Mouse (Mus musculus) embryo, embryonic 11.5 days (tissue): Measurements from ENCODE around the gene Acvr1b.

Experiments used
- DNase-seq: peaks from one replicate; pipeline ENCODE4 v3.0.0-alpha.2; 2012; ENCODE audit warnings: low read depth, low spot score

The Acvr1b gene

DNA sequence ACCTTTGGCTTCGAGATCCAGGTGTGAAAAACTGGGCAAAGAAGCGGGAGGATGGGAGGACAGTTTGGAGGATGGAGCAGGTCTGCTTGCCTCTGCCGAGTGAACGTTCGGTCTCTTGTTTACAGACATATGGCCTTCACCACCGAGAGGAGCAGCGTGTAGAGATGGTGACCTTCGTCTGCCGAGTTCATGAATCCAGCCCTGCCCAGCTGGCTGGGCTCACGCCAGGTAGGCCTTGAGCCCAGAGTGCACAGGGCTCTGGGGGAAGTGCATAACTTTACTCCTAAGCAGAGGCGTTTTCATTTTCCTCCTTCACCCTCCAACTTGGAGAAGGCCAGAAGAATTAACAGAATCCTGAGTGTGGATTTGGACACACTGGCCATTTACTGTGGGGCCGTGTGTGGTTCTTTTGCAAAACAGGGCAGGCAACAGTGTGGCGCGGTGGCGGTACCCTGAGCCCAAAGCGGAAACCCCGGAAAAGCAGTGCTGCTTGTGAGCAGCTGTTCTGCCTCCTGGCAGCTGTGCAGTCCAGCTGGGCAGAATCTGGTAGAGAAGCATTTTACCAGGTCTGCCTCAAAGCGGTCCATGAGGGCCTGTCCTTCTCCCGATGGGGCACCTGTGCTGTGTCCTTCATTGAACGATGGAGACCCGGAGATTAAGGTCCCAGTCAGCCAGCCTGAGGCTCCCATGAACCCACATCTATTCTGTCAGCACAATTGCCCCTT lies 55.2 kb downstream of the Acvr1b start:
- no peak for DNase-seq

GRCm38 (mm10) chr15:101230503-101230902 lies 56.6 kb downstream of the Acvr1b start:
- DNase-seq, result no peak

DNA sequence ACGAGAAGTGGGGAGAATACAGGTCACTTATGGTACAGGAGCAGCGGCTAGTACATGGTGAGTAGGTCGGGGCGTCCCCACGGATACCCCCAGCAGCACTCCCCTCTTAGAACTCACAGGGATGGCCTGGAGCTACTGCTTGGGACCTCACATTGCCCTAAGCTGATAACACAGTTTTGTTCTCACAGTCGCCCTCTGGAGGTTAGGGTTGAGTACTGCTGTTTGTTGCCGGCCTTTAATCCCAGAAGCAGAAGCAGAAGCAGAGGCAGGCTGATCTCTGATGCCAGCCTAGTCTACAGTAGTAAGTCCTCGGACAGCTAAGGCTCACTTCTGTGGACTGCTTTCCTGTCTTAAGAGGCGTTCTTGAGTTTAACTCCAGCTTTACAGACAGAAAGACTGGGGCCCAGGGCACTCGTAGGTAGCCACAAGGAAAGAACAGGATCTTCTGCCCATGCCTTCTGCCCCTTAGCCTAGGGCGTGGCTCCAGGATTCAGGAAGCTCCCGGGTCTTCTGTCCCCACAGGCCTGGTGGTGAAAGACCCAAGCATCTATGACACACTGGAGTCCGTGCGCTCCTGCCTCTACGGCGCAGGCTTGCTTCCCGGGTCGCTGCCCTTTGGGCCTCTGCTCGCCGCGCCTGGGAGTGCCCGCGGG lies 57.3 kb downstream of the Acvr1b start:
- no peak for DNase-seq

DNA sequence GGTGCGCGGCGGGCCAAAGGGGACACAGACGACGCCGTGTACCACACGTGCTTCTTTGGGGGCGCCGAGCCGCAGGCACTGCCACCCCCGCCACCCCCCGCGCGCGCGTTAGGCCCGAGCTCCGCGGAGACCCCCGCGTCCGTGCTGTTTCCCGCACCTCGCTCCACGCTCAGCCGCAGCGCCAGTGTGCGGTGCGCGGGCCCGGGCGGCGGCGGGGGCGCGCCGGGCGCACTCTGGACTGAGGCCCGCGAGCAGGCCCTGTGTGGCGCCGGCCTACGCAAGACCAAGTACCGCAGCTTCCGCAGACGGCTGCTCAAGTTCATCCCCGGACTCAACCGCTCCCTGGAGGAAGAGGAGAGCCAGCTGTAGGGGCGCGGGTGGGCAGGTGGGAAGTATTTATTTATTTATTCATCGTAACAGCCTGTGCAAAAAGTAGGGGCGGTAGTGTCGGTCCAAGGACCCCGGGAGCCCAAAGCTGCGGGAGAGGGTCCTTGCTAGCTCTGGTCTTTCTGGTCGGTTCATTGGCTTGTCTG lies 57.8 kb downstream of the Acvr1b start:
- DNase-seq, result no peak

DNA sequence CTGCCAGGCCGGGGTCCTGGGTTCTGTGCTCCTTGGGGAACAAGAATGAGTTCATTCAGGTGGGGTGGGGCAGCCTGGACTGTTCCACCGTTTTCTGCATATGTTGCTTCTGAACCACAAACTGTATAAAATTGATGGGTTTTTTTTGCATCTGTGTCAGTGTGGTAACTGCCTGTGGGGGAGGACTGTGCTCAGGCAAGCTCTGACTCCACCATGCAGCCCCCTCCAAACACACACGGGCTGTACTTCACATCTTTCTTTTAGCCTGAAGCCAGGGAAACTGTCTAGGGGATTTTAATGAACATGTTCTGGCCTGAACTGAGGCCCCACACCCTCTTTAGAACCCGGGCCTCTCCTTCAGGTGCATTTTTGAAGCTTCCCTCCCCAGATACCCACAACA lies 58.7 kb downstream of the Acvr1b start:
- no peak for DNase-seq

- DNase-seq, result no peak
Measured at GRCm38 (mm10) chr15:101233183-101233582, 59.3 kb downstream of the Acvr1b start.

- no peak for DNase-seq
Measured at GRCm38 (mm10) chr15:101233641-101234275, 59.9 kb downstream of the Acvr1b start.

- no peak for DNase-seq
Measured at GRCm38 (mm10) chr15:101234611-101235341, 60.9 kb downstream of the Acvr1b start.

DNA sequence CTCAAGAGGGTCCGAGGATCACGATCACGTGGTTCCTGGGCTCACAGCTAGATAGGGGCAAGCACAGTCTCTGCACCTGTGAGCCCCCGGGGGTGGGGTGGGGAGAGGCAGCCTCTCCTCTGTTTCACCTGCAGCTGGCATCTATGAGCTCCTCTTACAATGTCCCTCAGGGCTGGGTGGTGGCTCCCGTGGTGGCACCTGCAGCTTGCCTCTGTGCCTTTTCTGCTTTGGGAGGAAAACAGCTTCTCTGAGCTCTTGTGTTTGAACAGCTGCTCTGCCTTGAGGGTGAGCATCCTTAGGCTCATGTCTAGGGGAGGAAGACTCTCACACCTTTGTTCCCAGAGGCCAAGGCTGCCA lies 61.5 kb downstream of the Acvr1b start:
- no peak for DNase-seq

- no peak for DNase-seq
Measured at GRCm38 (mm10) chr15:101235728-101236327, 62.0 kb downstream of the Acvr1b start.

DNA sequence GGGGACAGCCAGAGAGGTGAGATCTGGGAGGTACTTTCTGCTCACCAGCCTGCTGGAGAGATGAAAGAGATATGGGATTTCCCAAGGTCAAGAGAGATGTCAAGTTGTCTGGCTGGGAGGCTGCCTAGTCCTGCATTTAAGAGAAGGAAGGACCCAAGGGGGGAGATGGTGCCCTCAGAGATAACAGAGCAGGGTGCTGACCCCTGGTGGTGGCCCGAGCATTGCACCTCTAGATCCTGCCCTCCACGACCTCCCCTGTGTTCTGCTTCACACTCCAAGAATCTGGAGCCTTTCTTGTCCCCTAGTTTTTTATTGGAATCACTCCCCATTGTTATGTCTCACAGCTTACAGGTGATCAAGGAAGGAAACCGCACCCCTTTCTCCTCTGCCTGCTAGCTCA lies 63.0 kb downstream of the Acvr1b start:
- DNase-seq, result no peak

GRCm38 (mm10) chr15:101238885-101239511 lies 65.1 kb downstream of the Acvr1b start:
- DNase-seq, result no peak

DNA sequence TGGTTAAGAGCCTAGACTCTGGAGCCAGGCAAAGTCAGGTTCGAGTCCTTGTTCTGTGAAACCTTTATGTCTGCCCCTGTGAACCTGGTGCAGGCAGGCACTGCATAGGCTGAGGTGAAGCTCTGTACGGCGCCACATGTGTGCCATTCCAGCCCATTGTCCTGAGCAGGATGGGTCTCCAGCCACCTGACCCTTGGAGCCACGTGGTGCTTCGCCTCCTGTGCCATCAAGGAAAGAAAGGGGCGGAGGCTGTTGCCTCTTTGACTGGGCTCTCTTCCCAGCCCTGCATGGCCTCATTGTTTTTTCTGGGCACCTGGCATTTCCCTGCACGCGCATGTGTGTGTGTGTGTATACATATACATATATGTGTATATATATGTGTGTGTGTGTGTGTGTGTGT lies 66.0 kb downstream of the Acvr1b start:
- no peak for DNase-seq

DNA sequence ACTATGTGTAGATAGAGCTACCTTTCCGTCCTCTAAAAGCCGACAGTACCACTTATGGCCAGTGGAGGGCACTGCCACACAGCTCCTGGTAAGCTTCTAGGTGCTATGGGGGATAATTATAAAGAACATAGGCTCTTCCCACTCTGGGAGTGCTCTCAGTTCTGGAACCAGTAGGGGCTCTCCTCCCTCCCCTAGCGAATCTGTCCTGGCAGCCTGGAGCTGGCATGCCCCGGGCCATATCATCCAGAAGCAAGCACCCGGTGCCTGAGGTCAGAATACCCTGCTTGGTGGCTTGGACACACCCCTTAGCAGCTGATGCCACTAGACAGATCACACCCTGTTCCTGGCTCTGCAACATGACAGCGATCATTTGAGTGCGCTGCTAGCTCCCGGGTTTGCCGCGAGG lies 66.9 kb downstream of the Acvr1b start:
- no peak for DNase-seq

DNA sequence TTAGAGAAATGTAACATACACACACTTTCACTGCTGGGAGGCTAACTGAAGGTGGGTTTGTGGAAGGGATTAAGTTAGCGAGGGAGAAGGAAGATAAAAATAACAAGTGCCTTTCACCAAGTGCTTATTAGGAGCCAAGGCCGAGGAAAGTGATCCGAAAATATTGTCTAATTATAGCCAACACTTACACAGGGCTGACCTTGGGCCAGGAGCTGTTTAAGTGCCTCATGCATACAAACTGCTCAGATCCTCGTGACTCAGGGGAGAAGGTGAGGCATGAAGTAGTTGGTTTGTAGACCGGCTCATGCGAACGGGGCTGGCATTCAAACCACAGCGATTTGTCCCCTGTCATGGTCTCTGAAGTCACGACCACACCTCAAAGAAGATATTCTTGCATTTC lies 67.4 kb downstream of the Acvr1b start:
- DNase-seq, result no peak

- DNase-seq, result no peak
Measured at GRCm38 (mm10) chr15:101241853-101242252, 68.0 kb downstream of the Acvr1b start.

DNA sequence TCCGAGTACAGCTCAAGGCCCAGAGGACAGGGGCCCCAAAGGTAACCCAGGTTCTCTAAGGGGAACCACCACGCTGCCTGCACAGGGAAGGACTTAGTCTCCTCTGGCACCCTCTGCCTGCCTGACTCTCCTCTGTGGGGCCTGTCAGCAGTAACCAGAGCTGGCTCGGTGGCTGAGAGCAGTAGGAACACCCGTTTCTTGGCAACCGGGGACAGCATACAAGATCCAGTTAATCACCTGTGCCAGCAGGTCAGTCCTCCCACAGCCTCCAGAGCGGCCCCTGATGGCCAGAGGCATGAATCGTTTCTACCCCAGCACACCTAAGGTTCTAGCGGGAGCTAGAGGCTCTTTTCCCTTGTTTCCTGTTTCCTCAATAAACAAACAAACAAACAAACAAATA lies 68.8 kb downstream of the Acvr1b start:
- no peak for DNase-seq

DNA sequence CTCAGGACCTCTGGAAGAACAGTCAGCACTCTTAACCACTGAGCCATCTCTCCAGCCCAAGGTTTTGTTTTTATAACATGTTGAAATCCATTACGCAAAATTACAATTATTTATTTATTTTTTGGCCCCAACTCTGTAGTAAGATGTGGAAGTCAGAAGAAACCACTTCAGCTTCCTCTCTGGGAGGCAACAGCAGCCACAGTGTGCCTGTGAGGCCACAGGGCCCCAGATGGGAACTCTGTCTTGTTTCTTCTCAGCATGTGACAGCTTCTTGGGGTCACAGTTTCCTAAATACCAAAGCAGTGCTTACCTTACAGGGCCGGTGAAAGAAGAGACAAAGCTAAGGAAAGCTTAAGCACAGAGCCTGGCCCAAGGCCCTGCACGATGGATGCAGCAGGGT lies 70.1 kb downstream of the Acvr1b start:
- no peak for DNase-seq

GRCm38 (mm10) chr15:101246231-101247154 lies 72.6 kb downstream of the Acvr1b start:
- DNase-seq, result peak; percentile 95

- DNase-seq, result no peak
Measured at GRCm38 (mm10) chr15:101247155-101247498, 73.3 kb downstream of the Acvr1b start.
